Mouse (Mus musculus) C2C12 (cell line): ENCODE measurements at regions not wholly inside any gene's neighbourhood (a gene's known extent, or its start where the extent isn't known, plus 50 kb on each side); places are given as distances from the start of the nearest gene placed in this dataset.

Experiments used
- H3K27me3 ChIP-seq: one replicate; pipeline ENCODE4 v1.6.1; 2011; ENCODE audit not compliant: control insufficient read depth, insufficient read depth, insufficient read length
- H3K36me3 ChIP-seq: one replicate; pipeline ENCODE4 v1.6.1; 2011; ENCODE audit not compliant: control insufficient read depth, insufficient read depth
- H3K4me3 ChIP-seq: one replicate; pipeline ENCODE4 v1.5.1; 2011; ENCODE audit warnings: mild to moderate bottlenecking, control low read depth; ENCODE audit not compliant: poor library complexity, insufficient read depth, severe bottlenecking
- H3K79me2 ChIP-seq: one replicate; pipeline ENCODE4 v1.6.1; 2011; ENCODE audit not compliant: control insufficient read depth, insufficient read depth
- H3K79me3 ChIP-seq: one replicate; pipeline ENCODE4 v1.6.1; 2011; ENCODE audit warnings: low read depth, control low read depth
- H3ac ChIP-seq: one replicate; pipeline ENCODE3; 2011; ENCODE audit warnings: low read depth; ENCODE audit not compliant: control insufficient read depth, insufficient read length
- CEBPB ChIP-seq: IDR thresholded peaks from one replicate; pipeline ENCODE4 v1.6.1; 2011; ENCODE audit warnings: low read depth, mild to moderate bottlenecking, control low read depth, moderate library complexity
- CTCF ChIP-seq: IDR thresholded peaks from one replicate; pipeline ENCODE4 v1.5.1; 2011; ENCODE audit not compliant: control insufficient read depth, insufficient read depth, insufficient read length
- FOSL1 ChIP-seq: IDR thresholded peaks from one replicate; pipeline ENCODE4 v1.8.0; 2011; ENCODE audit warnings: mild to moderate bottlenecking, low read length; ENCODE audit not compliant: poor library complexity, insufficient read depth, severe bottlenecking
- MAX ChIP-seq: IDR thresholded peaks from one replicate; pipeline ENCODE4 v1.6.1; 2011; ENCODE audit warnings: mild to moderate bottlenecking, control low read depth
- MYOD1 ChIP-seq: IDR thresholded peaks from one replicate; pipeline ENCODE4 v1.6.1; 2011; ENCODE audit warnings: low read depth; ENCODE audit not compliant: control insufficient read depth, insufficient read length
- MYOG ChIP-seq: IDR thresholded peaks from one replicate; pipeline ENCODE4 v1.6.1; 2011; ENCODE audit not compliant: control insufficient read depth, insufficient read length; ENCODE audit errors: extremely low read depth
- USF1 ChIP-seq: IDR thresholded peaks from one replicate; pipeline ENCODE4 v1.6.1; 2011; ENCODE audit warnings: low read depth, mild to moderate bottlenecking, control low read depth, moderate library complexity

DNA sequence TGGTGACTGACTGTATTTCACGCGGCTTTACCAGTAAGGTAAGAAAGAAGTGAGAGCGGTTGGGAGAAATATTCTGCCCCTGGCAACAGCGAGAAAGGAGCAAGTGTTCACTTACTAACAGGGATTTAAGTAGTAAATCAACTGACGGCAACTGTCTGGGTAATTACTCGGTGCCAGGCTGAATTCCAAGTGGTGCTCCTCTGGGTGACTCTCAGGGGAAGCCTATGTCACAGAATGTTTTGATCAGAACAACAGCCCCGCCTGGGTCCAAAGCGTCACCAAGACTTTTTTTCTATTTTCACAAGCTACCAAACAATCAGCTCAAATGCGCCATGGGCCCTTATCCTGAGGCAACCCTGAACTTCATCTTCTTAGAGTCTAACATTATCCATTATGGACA, 100.4 kb upstream of the Rmdn2 start:
- no peaks in the 10 kb centered on the region for H3K79me2 ChIP-seq
- H3K36me3 ChIP-seq = no peaks in the 10 kb centered on the region
- no peak for TF ChIP-seq USF1
- TF ChIP-seq MAX = no peak
- TF ChIP-seq CTCF = no peak
- no peak for TF ChIP-seq CEBPB
- no peak for TF ChIP-seq MYOD1
- TF ChIP-seq MYOG = no peak
- no peak for TF ChIP-seq FOSL1
- H3ac ChIP-seq = no peak overlapping the region
- H3K4me3 ChIP-seq = no peak overlapping the region
- H3K27me3 ChIP-seq = no peaks in the 10 kb centered on the region
- H3K79me3 ChIP-seq = no peaks in the 10 kb centered on the region

DNA sequence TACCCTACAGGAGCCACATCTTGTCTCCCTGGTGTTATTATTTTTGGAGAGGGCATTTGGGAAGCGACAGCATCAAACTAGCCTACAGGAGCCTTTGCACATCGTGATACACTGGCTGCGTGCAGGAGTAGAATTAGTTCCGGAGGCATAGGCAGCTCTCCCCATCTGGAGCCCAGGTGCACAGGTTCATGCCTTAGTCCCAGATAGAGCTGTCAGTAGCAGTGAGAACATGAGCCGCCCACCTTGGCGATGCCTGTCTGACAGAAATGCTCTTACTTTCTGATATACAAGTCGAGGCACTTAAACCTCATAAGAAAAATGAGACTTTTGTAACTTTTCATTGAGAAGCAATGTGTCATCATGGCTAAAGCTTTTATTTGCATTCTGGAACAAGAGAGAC, 97.6 kb upstream of the Rmdn2 start:
- H3K79me2 ChIP-seq = no peaks in the 10 kb centered on the region
- TF ChIP-seq USF1 (no peak), MYOG (no peak), MAX (no peak), CTCF (no peak), MYOD1 (no peak), CEBPB (no peak), FOSL1 (no peak)
- no peak overlapping the region for H3K4me3 ChIP-seq
- no peaks in the 10 kb centered on the region for H3K79me3 ChIP-seq
- H3K36me3 ChIP-seq = no peaks in the 10 kb centered on the region
- no peak overlapping the region for H3ac ChIP-seq
- no peaks in the 10 kb centered on the region for H3K27me3 ChIP-seq

DNA sequence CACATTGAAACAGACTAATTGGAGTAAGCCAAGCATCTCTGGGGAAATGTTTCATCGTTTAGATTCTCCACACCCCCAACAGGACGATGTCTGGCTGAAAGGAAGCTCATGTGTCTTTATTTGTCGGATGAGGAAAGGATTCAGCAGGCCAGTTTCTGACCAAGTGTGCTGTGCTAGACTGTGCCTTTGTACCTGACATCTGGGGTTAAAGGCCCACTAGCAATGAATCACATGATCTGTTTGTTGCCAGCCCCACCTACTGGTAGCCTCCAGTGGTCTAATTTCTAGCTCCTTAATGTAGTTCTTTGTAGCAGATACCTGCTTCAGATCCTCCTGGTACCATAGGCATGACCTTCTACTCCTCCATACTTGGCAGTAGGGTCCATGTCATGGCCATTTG, 93.5 kb upstream of the Rmdn2 start:
- no peak overlapping the region for H3K4me3 ChIP-seq
- H3K79me3 ChIP-seq = no peaks in the 10 kb centered on the region
- H3ac ChIP-seq = no peak overlapping the region
- TF ChIP-seq FOSL1 (no peak), CTCF (peak; percentile 9), USF1 (peak; percentile 42), MYOD1 (no peak), MYOG (no peak)
- no peaks in the 10 kb centered on the region for H3K27me3 ChIP-seq
- no peaks in the 10 kb centered on the region for H3K36me3 ChIP-seq
- H3K79me2 ChIP-seq = no peaks in the 10 kb centered on the region

DNA sequence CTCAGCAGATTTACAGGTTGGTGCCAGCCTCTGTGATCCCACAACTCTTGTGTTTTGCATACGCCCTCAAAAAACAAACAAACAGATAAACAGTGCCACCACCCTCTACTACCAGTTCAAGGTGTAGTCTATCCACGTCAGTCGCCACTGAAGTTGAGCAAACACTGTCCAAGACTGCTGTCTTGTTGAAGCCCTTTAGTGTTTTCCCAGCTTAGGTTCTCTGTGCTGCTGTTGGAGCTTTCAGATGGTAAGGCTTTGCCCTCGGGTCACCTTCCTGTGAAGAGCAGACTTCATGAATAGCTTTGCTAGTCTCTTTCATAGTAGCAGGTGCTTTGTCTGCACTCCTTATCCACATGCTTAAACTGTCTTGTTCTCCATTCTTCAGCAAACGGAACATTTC, 93.0 kb upstream of the Rmdn2 start:
- no peak for TF ChIP-seq MYOG
- TF ChIP-seq USF1 = no peak
- TF ChIP-seq FOSL1 = no peak
- no peak for TF ChIP-seq CTCF
- no peak for TF ChIP-seq MAX
- no peak for TF ChIP-seq MYOD1
- no peak for TF ChIP-seq CEBPB
- Histone ChIP-seq H3K79me2 (no peaks in the 10 kb centered on the region), H3ac (no peak overlapping the region), H3K36me3 (no peaks in the 10 kb centered on the region), H3K79me3 (no peaks in the 10 kb centered on the region), H3K4me3 (no peak overlapping the region), H3K27me3 (no peaks in the 10 kb centered on the region)

DNA sequence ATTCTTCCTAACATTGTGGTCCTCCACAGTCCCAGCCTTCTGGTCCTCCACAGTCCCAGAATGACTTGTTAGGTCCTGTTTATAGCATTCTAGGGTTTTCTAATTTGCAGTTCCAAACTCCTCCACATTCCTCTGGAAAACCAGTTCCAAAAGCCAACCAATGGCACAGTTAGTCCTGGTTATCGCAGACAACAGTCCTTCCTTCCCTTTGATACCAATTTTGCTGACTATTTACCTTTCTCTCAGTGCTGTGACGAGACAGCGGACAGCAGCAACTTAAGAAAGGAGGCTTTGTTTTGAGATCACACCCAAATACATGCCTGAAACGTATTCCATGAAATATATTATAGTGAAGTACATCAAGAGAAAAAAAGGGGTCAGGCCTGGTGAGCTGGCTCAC, 92.3 kb upstream of the Rmdn2 start:
- Histone ChIP-seq H3K79me2 (no peaks in the 10 kb centered on the region), H3K27me3 (no peaks in the 10 kb centered on the region), H3K4me3 (no peak overlapping the region), H3K79me3 (no peaks in the 10 kb centered on the region), H3K36me3 (no peaks in the 10 kb centered on the region), H3ac (no peak overlapping the region)
- TF ChIP-seq FOSL1 = no peak
- TF ChIP-seq MYOG = no peak
- TF ChIP-seq USF1 = no peak
- no peak for TF ChIP-seq MYOD1
- no peak for TF ChIP-seq CTCF
- no peak for TF ChIP-seq MAX
- no peak for TF ChIP-seq CEBPB

DNA sequence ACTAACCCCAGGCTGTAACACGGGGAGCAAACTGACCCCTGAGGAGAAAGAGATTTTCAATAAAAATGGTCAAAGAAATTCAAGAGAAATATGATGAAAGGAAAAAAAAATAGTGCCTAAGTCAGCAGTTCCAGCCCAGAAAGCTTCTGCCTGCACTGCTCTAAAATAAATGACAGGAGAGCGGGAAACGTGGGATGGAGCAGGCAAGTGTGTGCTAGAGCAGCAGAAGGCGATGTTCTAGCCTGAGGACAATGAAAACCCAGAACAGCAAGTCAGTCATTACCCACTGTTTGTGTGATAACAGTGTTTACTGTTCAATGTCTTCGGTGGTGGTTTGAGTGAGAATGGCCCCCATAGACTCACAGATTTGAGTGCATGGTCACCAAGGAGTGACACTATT, 91.4 kb upstream of the Rmdn2 start:
- Histone ChIP-seq H3K36me3 (no peaks in the 10 kb centered on the region), H3K79me3 (no peaks in the 10 kb centered on the region), H3K27me3 (no peaks in the 10 kb centered on the region), H3ac (no peak overlapping the region), H3K4me3 (no peak overlapping the region), H3K79me2 (no peaks in the 10 kb centered on the region)
- no peak for TF ChIP-seq MYOG
- no peak for TF ChIP-seq CTCF
